Mouse (Mus musculus) intestine, postnatal 0 days (tissue): ENCODE data around the gene Rrp1. TPM values are rescaled to one million over a fixed set of nuclear protein-coding genes. Genes with fewer than 3 reads are reported as not detected.

Source experiments
- ATAC-seq: fragments of 200-750 bp; cut with Nextera tagmentation; 2 replicates; pipeline ENCODE4 v1.8.0; 2017; ENCODE audit warnings: mild to moderate bottlenecking, moderate TSS enrichment, moderate library complexity
- H3K27ac ChIP-seq: fragments of 300-500 bp; sonication (generic); 2 replicates; pipeline ENCODE4 v1.5.1; 2014; ENCODE audit warnings: mild to moderate bottlenecking, low read depth, low read length, moderate library complexity
- H3K27me3 ChIP-seq: fragments of 300-500 bp; sonication (generic); replicated peaks from 2 replicates; pipeline ENCODE4 v1.6.1; 2014; ENCODE audit warnings: low read length, mixed read lengths; ENCODE audit not compliant: control insufficient read depth, insufficient read depth
- H3K36me3 ChIP-seq: fragments of 300-500 bp; sonication (generic); 2 replicates; pipeline ENCODE4 v1.6.1; 2014; ENCODE audit warnings: mild to moderate bottlenecking, moderate library complexity; ENCODE audit not compliant: control insufficient read depth, insufficient read depth
- H3K4me1 ChIP-seq: fragments of 300-500 bp; sonication (generic); replicated peaks from 2 replicates; pipeline ENCODE4 v1.6.1; 2014; ENCODE audit warnings: antibody characterized with exemption, low read length, mixed read lengths; ENCODE audit not compliant: control insufficient read depth, insufficient read depth
- H3K4me2 ChIP-seq: fragments of 300-500 bp; sonication (generic); replicated peaks from 2 replicates; pipeline ENCODE4 v1.6.1; 2014; ENCODE audit warnings: low read depth, mild to moderate bottlenecking, moderate library complexity
- H3K4me3 ChIP-seq: fragments of 300-500 bp; sonication (generic); 2 replicates; pipeline ENCODE4 v1.5.1; 2014; ENCODE audit warnings: low read depth, low read length
- H3K9ac ChIP-seq: fragments of 300-500 bp; sonication (generic); 2 replicates; pipeline ENCODE4 v1.6.1; 2014; ENCODE audit warnings: mild to moderate bottlenecking, low read depth, low read length
- H3K9me3 ChIP-seq: fragments of 300-500 bp; sonication (generic); 2 replicates; pipeline ENCODE4 v1.6.1; 2016; ENCODE audit warnings: mixed run types; ENCODE audit not compliant: control insufficient read depth
- CTCF ChIP-seq: sonication (generic); IDR thresholded peaks from 2 replicates; pipeline ENCODE4 v1.5.1; 2016; ENCODE audit warnings: low read depth, mild to moderate bottlenecking, control low read depth, antibody characterized with exemption, moderate library complexity
- WGBS: fragments of 180-500 bp; shearing (Covaris S2); extraction: QIAGEN DNeasy Blood & Tissue Kit; methylation state at CpG from one replicate; pipeline ENCODE4 v1.1.7; 2014; 5-methylcytosine and 5-hydroxymethylcytosine counted together
- polyA plus RNA-seq: library from polyadenylated mRNA; unstranded; fragments of >200 nt; fragmentation: Nextera tagmentation; extraction: Ambion mirVana; gene quantifications from 2 replicates; pipeline ENCODE4 v1.2.1, GENCODE M21; 2015

Gene Rrp1
- polyA plus RNA-seq, 1 experiment from 2014 or later: 141 TPM

DNA sequence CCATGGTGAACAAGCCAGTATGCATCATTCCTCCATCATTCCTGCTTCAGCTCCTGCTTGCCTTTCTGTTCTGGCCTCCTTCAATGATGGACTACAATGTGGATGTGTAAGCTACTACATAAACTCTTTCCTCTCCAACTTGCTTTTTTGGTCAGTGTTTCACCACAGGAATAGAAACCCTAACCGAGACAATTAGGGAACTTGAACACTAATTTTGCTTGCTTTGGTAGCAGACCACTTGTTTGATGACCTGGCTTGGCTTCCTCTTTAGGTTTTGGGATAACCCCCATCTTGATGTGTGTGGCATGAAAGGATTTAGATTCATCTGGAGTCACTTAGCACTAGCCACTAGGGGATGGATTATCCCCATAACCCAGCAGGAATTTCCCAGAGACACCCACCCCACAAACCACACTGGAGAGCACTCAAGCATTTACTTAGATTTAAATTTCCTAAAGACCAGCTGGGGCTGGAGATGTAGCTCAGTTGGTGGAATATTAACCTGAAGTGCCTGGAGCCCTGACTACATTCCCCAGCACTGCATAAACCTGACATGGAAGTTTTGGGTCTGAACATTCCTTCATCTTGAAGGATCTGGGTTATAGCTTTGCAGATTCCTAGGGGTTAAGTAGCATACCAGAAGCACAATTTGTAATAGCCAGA lies 56.8 kb downstream of the Rrp1 start:
- H3K4me1 ChIP-seq: no peaks in the 10 kb centered on the region
- no peak overlapping the region for H3K4me3 ChIP-seq
- H3K9ac ChIP-seq: no peak overlapping the region
- no peak overlapping the region for H3K27ac ChIP-seq
- H3K4me2 ChIP-seq: no peak overlapping the region
- TF ChIP-seq CTCF: no peak
- WGBS: 68% methylated on average over 1 of the region's 1 CpGs
- peaks cover 3% of the 10 kb centered on the region; the same call in 1 of the 2 replicates for H3K27me3 ChIP-seq
- ATAC-seq: no peak
- H3K9me3 ChIP-seq: no peaks in the 10 kb centered on the region
- no peaks in the 10 kb centered on the region for H3K36me3 ChIP-seq

DNA sequence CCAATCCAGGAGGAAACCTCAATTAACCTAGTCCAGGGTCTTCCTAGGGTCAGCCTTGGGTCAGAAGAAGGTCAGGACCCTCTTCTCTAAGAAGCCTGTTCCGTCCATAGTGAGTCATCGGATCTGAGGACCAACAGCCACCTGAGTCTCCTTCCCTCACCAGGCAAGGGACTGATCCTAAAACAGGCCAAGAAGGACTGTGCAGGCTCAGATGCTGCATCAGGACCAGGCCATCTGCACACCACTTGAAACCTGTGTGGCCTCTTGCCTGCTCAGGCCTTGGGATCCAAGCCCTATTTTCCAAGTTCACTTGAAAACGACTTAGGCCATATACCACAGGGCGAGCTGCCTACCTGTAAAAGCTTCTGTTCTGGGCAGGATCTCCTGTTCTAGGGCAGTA lies 59.6 kb downstream of the Rrp1 start:
- Histone ChIP-seq H3K4me3 (no peak overlapping the region), H3K9ac (no peak overlapping the region), H3K27me3 (0 out of 2 replicates have a peak, but pooled peaks cover 3% of the 10 kb centered on the region), H3K4me2 (no peak overlapping the region), H3K36me3 (no peaks in the 10 kb centered on the region; the same call in 1 of the 2 replicates), H3K9me3 (no peaks in the 10 kb centered on the region), H3K27ac (no peak overlapping the region), H3K4me1 (0 out of 2 replicates have a peak, but pooled peaks cover 4% of the 10 kb centered on the region)
- 86% methylated on average over 4 of the region's 4 CpGs for WGBS
- TF ChIP-seq CTCF: no peak
- ATAC-seq: no peak

DNA sequence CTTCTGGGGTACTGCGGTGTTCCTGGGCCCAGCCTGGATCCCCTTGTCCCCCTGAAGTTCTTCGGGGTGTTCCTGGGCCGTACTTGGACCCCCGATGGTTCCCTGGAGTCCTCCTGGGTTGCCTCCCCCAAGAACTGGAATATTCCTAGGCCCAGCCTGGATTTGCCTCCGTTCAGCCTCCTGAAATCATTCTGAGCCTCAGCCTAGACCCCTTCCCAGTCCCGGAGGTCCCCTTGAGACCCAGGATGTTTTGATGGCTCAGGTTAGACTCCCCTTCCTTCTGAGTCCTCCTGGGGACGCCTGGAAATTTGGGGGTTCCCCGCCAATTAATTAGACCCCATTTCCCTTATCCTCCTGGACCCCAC lies 60.2 kb downstream of the Rrp1 start:
- peak overlapping the region; percentile 98 for H3K9ac ChIP-seq
- ATAC-seq: no peak
- no peak for TF ChIP-seq CTCF
- H3K27ac ChIP-seq: peak overlapping the region; percentile 96
- WGBS: 38% methylated on average over 8 of the region's 8 CpGs
- H3K4me2 ChIP-seq: peak overlapping the region; percentile 90
- H3K4me3 ChIP-seq: peak overlapping the region; percentile 78
- H3K27me3 ChIP-seq: 0 out of 2 replicates have a peak, but pooled peaks cover 3% of the 10 kb centered on the region
- H3K9me3 ChIP-seq: no peaks in the 10 kb centered on the region
- no peaks in the 10 kb centered on the region; the same call in 1 of the 2 replicates for H3K36me3 ChIP-seq
- H3K4me1 ChIP-seq: 0 out of 2 replicates have a peak, but pooled peaks cover 4% of the 10 kb centered on the region

DNA sequence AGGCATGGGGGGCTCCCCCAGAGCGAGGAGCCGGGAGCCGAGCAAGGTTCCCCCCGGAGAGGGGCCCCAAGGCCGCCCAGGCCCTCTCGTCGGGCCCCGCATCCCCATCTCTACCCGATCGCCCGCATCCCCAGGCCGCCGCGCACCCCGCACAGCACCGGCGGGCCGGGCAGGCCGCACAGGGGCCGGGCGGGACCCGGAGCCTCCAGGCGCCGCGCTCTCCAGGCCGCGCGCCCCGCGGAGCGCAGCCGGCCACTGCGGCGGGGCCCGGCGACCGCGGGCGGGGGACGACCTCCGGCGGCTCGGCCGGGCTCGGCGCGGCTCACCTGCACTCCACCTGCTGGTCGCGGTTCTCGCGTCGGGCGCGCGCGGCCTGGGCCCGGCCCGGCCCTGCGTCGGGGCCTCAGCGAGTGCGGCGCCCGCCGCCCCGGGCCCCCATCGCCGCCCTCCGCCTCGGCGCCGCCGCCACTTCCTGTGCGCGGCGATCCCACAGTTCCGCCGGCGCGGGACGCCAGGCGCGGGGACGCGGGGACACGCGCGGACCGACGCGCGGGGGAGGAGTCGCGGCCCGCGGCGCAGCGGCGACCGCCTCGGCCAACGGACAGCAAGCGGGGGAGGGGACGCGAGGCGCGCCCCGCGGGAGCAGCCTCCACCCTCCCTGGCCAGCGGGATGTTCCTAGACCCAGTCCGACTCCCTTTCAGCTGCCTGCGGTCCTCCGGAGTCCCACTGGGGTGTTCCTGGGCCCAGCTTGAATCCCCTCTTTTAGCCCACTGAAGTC lies 60.8 kb downstream of the Rrp1 start, which contains the start of gene Agpat3:
Gene Agpat3, minus strand, starts transcription at position 603 of the 779 bp plus-strand sequence.
- Histone ChIP-seq H3K4me1 (0 out of 2 replicates have a peak, but pooled peaks cover 4% of the 10 kb centered on the region), H3K27me3 (0 out of 2 replicates have a peak, but pooled peaks cover 3% of the 10 kb centered on the region), H3K4me3 (peak within 1 kb of the TSS; percentile 78), H3K9me3 (no peaks in the 10 kb centered on the region), H3K9ac (peak within 1 kb of the TSS; percentile 98), H3K36me3 (no peaks in the 10 kb centered on the region; the same call in 1 of the 2 replicates), H3K27ac (peak within 1 kb of the TSS; percentile 96), H3K4me2 (peak within 1 kb of the TSS; percentile 90)
- WGBS: under 1% methylated on average over 67 of the region's 113 CpGs
- peak; percentile 80 for ATAC-seq
- TF ChIP-seq CTCF: no peak

DNA sequence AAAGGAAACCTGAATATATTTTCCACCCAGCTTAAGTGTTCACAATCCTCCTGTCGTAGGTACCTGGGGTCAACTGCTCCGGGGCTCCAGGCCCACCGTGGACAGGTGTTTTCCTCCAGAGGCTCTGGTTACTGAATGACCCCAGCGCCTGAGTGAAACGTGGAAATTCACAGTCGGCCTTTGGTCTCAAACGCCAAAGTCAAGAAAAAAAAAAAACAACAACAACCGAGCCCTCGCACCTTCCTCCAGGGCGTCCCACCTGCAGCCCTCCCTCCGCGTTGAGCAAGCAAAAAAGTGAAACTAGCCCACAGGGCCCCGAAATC lies 61.3 kb downstream of the Rrp1 start:
- no peak for TF ChIP-seq CTCF
- Histone ChIP-seq H3K9ac (peak overlapping the region; percentile 98), H3K4me1 (0 out of 2 replicates have a peak, but pooled peaks cover 4% of the 10 kb centered on the region), H3K4me2 (peak overlapping the region; percentile 90), H3K27me3 (0 out of 2 replicates have a peak, but pooled peaks cover 3% of the 10 kb centered on the region), H3K36me3 (no peaks in the 10 kb centered on the region; the same call in 1 of the 2 replicates), H3K4me3 (peak overlapping the region; percentile 78), H3K9me3 (no peaks in the 10 kb centered on the region), H3K27ac (peak overlapping the region; percentile 96)
- ATAC-seq: peak; percentile 15
- WGBS: under 1% methylated on average over 13 of the region's 13 CpGs
